Mouse (Mus musculus) left cerebral cortex, adult 8-10 months (tissue): ENCODE results near the gene Prtn3. TPM values are rescaled to one million over a fixed set of nuclear protein-coding genes. Genes with fewer than 3 reads are reported as not detected.
"Not testable (repeated sequence)": the region's sequence is repeated elsewhere in the genome, so short reads cannot be mapped to it uniquely, and the experiment has no call there.

Experiments used
- DNase-seq, 2 experiments: peaks; one replicate each; pipeline ENCODE4 v3.0.0; 2022; ENCODE audit warnings: low spot score in 2 of 2
- total RNA-seq, 4 experiments: library from RNA; stranded (reverse); gene quantifications; 2 replicates each; pipeline ENCODE4 v1.2.4; 2022

The Prtn3 gene
- total RNA-seq, 4 experiments from 2014 or later = 2.4 to 3.2 (median 2.7) TPM

DNA sequence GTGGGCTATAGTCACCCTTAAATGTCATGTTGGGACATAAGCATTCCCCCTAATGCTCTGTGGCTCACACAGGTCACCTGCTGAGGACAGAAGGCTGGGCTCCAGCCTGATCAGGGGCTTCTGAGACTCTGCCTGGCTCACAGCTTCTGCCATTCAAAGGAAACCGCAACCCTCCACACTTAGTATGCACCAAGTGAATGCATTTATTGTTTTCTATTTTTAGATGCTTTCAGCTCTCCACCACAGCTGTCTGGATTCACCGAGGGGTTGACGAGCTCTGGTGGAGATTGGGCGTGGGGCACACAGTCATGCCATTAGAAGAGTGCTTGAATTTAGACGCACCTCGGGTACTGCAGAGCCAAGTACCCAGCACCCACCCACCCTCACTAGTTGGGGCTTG is 963 bp upstream of the Prtn3 start:
- no peak for DNase-seq

DNA sequence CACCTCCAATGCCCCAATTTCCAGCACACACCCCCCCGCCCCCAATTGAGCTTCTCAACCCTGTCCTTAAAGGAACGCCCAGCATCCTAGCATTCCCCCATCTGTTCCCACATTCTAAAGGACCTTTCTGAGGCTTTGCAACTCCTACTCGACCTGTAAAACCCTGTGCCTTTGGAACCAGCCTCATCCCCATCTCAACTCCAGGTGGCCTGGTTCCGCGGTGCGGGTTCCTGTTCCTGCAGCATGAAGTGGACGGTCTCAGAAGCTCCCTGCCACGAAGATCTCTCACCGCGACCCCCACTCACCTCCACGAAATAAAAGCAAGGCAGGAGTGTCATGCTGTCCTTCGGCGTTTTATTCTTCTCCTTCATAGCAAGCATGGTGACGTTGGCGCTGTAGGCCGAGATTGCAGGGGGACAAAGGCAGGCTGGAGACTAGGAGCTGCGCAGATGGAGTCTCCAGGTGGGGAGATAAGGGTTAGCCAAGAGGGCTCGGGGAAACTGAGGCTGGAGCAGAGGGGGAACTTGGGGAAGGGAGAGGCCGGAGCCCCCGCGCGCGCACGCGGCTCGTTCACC is 474 bp upstream of the Prtn3 start:
- DNase-seq = no peak

DNA sequence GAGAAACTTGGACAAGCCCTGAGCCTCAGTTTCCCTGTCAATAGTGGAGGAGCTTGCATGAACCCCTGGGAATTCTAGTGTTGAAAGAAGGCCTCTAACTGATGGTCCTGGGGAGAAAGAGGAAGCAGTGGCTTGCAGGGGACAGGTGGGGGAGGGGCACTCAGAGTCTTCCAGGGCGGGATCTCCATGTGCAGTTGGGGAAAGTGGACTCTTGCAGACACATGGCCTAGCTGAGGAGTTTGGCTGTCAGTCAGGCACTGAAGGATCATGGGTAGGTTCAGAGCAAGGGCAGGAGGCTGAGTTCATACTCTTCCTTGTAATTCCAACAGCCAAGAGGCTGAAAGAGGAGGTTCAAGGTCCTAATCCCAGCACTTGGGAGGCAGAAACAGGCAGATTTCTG is 2.9 kb downstream of the Prtn3 start:
- no peak for DNase-seq

DNA sequence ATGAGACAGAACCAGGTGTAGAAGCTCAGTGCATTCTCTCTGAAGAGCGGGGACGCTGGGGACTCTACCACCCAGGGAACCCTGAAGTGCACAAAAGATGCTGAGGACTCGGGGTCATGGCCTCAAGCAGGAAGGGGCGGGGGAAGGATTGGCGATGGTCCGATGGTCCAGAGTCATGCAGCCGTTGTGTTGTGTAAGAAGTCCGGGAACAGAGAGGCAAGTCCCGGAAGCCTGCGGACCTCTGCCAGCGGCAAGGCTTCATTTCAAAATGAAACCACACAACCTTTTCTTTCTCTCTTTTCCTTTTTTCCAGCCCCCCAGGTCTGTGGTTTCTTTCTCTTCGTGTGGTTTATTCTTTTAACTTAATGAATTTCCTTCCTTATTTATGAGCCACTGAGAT is 3.5 kb downstream of the Prtn3 start:
- DNase-seq = no peak

DNA sequence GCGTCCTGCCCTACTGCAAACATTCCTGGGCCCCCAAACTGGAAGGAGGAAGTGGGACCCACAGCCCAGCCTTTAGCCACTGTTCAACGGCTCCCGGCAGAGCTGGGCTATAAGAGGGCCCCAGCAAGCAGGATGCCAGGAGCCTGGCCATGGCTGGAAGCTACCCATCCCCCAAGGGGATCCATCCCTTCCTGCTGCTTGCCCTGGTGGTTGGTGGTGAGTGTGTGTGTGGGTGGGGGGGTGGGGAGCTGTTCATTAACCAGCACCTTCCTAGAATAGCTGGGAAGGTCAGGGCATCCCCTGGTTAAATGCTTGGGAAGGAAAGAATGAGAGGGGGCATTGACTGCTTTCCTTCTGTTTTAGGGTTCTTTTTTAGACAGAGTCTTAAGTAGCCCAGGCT is 5.3 kb downstream of the Prtn3 start:
- DNase-seq = no peak

DNA sequence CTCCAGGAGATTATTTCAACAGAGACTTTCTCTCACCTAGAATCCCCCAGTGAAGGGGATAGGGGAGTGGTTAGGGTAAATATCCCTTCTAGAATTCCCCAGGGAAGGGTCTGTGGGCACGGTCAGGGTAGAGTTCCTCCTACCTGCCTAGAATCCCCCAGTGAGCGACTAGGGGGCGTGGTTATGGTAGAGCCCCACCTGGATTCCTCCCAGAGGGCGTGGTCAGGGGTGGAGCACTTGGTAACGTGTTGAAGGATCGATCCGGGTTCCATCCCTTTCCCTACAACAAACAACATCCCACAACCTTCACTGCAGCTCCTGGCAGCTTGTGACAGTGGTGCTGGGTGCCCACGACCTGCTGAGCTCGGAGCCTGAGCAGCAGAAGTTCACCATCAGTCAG is 6.4 kb downstream of the Prtn3 start:
- no peak for DNase-seq

DNA sequence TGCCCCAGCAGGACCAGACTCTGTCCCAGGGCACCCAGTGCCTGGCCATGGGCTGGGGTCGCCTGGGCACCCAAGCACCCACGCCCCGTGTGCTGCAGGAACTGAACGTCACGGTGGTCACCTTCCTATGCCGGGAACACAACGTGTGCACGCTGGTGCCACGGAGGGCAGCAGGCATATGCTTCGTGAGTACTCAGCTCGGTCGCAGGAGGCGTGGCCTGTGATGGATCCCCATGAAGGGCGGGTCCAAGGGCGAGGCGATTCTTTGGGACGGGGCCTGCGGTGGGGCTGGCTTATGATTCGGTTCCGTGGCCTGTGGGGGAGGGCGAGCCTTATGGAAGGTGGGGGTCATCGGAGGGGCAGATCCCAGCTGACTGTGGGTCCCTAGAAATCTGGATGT is 7.7 kb downstream of the Prtn3 start:
- DNase-seq = no peak

DNA sequence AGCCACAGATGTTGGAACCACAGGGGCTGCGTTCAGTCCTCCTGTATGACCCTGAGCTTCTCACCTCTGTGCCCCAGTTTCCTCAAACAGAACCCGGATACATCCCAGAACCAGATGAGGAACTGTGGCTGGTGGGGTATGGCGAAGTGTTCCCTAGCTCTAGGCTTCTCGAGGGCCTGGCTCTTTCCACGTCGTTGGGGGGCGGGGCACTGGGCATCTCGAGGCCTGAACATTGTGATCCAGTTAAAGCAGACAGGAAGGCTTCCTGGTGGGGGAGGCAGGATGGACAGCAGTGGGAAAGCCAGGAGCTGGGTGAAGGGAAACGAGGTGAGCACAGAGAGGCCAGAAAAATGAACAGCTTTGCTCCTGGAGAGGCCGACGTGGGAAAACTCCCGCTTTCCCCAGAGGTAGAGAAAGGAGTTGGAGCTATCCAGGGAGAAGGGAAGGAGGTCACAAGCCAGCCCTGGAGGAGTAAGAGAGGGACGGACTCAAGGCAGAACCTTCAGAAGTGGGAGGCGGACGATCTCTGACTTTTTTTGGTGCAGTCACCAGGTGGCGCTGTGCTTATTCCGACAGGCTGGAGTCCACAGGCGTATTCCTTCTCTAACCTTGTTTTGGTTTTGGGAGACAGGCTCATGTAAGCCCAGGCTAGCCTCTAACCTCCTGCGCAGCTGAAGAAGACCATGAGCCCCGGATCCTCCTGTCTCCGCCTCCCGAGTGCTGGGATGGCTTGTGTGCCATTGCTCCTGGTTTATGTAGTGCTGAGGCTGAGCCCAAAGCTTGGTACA is 9.2 kb downstream of the Prtn3 start:
- DNase-seq = peak in 1 of 2 experiments; percentile 68

DNA sequence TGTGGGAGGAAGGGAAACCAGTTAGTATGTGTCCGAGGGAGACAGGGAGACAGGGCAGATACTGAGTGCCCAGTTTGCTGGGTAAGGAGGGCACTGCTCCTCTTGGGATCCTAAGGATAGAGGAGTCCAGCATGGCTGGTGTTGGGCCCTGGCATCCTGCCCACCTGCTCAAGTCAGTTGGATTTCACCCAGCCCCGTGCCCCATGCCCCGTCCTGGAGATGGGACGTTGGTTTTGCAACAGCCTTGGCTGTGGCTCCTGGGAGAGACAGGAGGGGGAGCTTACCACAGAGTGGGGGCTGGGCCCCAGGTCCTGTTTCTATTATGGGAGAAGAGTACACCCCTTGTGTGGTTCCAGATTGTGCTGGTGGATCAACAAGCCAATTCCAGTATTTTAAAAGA is 10.2 kb downstream of the Prtn3 start:
- DNase-seq = no peak

DNA sequence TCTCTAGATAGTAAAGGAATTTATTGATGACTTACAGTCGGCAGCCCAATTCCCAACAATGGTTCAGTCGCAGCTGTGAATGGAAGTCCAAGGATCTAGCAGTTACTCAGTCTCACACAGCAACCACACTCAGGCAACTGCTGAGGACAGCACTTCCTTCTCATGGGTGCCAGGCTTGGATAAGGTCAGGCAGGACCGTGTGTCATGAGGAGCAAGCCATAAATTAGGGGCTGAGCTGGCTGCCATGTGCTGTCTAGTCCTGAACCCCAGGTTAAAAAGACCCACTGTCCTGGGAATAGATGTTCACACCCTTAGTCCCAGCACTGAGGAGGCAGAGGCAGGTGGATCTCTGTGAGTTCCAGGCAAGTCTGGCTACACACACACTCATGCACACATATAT is 10.7 kb downstream of the Prtn3 start:
- not testable (repeated sequence) for DNase-seq

DNA sequence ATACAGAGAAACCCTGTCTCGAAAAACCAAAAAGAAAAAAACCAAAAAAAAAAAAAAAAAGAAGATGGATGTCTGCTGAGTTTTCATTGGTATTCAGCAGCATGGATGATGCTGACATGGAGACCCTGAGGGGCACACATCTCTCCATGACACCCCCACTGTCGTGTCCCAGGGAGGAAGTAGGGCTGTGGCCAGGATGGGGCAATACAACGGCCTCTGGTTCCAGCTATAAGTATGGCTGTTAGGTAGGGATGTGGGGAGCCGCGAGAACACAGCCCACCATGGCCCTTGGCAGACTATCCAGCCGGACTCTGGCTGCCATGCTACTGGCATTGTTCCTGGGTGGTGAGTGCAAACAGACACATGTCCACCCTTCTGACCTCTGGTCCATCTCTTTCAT is 11.8 kb downstream of the Prtn3 start, which contains the start of gene Elane:
Gene Elane, plus strand, starts transcription at position 194 of the 400 bp plus-strand sequence.
- DNase-seq = no peak

DNA sequence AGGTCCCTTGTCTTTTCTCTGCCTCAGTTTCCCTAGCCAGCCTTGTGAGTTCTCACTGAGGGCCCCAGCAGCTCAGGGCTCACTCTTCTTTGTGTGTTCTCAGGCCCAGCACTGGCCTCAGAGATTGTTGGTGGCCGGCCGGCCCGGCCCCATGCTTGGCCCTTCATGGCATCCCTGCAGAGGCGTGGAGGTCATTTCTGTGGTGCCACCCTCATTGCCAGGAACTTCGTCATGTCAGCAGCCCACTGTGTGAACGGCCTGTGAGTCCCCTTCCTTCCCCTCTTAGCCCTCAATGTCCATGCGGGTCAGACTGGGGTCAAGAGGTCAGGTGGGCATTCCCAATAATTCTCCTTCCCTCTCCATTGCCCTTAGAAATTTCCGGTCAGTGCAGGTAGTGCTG is 12.3 kb downstream of the Prtn3 start:
- no peak for DNase-seq

DNA sequence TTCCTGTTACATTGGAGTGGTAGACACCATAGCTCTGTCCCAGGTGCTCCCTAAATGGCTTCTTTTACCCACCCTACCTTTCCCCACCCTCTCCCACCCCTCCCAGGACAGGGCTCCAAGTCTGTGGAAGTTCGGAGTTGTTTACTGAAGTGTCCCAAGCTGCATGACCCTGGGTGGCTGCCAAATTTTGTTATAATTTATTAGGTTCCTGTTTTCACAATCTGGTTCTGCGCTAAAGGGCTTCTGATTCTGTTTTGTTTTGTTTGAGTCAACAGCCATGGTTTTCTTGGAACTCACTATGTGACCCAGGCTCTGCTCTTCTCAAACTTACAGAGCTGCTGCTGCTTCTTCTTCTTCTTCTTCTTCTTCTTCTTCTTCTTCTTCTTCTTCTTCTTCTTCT is 15.1 kb downstream of the Prtn3 start:
- DNase-seq = no peak

DNA sequence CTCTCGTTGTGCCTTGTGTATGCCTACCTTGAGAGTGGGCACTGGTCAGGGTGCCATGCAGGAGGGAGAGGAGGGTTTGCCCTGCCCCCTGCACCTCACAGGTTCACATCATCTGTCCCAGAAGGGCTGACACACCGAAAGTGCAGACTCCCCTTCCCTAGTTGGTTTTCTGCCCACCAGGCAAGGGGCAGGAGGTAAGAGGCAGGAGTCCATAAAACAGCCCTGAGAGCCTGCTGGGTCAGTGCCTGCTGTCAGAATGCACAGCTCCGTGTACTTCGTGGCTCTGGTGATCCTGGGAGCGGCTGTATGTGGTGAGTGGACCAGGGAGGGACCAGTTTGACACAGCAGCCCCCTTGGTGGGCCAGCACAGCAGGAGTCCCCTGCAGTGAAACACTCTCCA is 16.4 kb downstream of the Prtn3 start, which contains the start of gene Cfd:
Gene Cfd, plus strand, starts transcription at position 184 of the 400 bp plus-strand sequence.
- no peak for DNase-seq

DNA sequence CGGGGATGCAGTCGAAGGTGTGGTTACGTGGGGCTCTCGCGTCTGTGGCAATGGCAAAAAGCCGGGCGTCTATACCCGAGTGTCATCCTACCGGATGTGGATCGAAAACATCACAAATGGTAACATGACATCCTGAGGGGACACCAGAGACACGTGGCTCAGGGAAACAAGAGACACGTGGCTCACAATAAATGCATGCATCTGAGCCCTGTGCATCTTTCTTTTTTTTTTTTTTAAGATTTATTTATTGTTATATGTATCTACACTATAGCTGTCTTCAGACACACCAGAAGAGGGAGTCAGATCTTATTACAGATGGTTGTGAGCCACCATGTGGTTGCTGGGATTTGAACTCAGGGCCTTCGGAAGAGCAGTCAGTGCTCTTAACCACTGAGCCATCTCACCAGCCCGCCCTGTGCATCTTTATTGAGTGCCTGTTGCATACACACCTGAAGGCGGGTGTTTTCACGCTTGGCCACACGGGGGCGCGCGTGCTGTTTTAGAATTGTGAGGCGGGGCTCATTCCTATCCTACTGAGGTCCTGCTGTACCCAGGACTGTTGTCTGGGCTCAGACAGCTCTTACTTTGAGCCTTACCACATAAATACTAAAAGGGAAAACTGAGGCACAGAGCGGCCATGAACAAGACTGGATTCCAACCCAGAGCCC is 18.3 kb downstream of the Prtn3 start:
- peak; percentile 58 to 72 for DNase-seq

DNA sequence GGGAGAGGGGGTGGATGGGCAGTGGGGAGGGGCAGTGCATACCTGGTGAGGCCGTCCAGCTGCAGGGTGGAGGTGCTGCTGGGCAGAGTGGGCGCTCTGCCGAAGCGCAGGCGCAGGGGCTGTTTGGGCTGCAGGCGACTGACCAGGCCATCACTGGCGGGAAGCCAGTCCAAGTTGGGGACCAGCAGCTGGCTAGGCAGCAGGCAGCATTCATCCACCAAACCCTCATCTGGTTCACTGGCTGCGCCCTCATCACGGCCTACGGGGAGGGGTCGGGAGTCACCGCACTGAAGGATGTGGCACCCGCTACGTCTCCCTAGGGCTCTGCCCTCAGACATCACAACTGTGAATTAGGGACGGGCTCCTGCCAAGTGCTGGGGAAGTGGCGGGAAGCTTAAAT is 22.0 kb downstream of the Prtn3 start:
- no peak for DNase-seq

DNA sequence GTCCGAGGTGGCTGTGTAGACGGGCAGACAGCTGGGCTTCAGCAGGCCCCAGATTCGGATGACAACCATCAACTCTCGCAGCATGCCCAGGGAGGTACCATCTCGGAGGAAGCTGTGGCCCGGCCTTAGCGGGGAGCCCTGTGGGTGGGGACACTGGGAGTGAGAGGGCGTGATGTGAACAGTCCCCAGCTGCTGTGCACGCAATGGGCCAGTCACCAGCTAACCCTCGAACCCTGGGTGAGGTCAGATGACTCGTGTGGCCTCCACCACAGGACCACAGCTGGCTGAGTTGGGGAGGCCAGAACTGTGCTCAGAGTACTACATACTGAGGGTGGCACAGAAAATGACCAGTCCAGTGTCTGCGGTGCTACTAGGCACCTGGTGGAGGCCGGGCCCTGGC is 22.5 kb downstream of the Prtn3 start:
- no peak for DNase-seq

DNA sequence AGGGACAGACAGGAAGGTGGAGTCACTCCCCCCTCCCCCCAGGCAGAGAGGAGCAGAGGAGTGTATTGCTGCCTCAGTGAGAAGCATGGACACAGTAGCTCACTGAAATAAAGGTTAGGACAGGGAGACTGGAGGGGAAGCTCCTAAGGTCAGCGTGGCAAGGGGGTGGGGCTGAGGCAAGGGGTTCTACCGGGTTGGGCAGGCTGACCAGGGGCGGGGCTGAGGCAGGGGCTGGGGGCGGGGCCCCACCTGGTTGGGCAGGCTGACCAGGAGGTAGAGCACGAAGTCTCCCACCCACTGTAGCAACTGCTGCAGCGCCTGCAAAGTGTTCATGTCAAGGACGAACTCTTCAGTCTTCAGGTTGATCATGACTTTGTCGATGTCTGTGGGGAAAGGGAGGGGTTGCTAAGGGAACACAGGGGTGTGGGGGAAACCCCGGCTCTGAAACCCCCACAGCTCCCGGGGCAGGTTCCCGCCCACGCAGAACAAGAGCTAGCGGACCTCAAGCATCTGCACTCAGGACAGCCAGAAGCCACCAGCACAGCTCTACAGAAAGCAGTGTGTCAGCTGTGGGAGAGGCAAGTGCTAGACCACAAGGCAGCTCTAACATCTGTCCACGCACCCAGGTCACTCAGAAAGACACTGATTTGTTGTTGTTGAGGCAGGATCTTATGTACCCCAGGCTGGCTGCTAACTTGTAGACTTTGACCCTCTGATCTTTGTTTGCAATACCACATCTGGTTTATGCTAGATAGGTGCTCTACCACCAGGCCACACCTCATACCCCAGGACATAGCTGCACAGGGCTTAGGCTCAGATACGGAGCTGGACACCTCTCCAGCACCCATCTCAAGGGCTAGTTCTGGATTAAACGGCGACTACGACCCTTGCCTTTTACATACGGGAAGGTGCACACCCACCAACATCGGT is 23.3 kb downstream of the Prtn3 start:
- DNase-seq = no peak

DNA sequence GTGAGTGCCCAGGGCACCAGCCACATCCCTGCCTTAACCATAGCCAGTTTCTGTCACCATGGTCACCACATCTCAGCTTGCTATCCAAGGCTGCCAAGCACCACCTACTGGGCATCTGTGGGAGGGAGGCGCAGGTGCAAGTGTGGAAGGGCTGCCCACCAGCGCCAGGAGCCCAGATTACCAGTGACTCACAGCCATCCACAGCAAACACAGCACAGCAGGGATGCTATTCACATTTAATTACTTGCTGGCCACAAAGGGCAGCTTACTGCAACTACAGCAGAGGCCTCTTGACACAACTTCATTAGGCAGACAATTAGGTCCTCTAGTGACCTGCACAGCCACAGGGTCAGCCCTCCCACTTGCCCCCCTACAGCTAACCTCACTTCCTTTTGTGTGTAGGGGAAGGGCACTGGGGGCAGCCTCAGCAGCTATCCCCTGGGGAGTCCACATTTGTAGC is 26.7 kb downstream of the Prtn3 start:
- peak in 1 of 2 experiments; percentile 93 for DNase-seq

DNA sequence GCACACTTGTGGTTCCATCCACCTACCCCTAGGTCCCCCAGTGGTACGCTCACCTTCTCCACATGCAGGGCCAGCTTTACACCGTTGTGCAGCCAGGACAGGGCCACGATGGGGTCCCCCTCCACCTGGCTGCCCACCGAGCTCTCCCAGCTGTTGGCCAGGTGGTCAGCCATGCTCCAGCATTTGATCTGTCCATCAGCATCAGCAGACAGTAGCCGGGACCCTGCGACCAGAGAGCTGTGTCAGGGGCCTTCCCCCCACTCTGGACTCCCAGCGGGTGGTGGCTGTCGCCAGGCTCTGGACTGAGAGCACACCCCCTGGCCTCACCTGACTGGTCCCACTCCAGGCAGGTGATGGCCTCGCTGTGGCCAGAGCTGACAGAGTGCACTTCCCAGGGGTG is 32.4 kb downstream of the Prtn3 start:
- no peak for DNase-seq

DNA sequence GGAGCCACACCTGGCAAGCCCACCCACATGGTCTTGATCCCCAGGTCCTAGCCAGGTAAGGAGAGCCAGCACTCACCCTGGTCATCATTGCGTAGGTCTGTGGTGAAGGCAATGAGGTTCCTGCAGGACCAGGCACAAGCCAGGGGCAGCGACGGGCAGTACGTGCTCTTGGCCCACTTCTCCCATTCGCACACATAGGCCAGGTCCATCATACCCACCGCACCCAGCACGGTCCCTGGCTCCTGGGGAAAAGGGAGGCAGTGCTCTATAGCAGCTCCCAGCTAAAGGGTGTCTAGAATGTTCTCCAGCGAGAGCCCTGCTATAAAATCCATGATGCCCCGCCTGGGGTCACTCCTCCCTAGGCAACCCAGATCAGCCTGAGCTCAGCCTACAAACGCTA is 33.1 kb downstream of the Prtn3 start:
- DNase-seq = no peak
